Mouse (Mus musculus) hindbrain, postnatal 0 days (tissue): ENCODE data around the gene Gucy2e. TPM values are rescaled to one million over a fixed set of nuclear protein-coding genes. Genes with fewer than 3 reads are reported as not detected.

Experiments used
- ATAC-seq: fragments of 200-750 bp; cut with Nextera tagmentation; 2 replicates; pipeline ENCODE4 v1.8.0; 2017; ENCODE audit warnings: mild to moderate bottlenecking, moderate TSS enrichment, moderate library complexity
- DNase-seq: peaks from one replicate; pipeline ENCODE4 v3.0.0-alpha.2; 2015; ENCODE audit warnings: low spot score
- H3K27ac ChIP-seq: fragments of 300-500 bp; sonication (generic); 2 replicates; pipeline ENCODE4 v1.5.1; 2014; ENCODE audit warnings: mild to moderate bottlenecking
- H3K27me3 ChIP-seq: fragments of 300-500 bp; sonication (generic); 2 replicates; pipeline ENCODE4 v1.6.1; 2014; ENCODE audit warnings: low read length, mixed read lengths; ENCODE audit not compliant: insufficient read depth
- H3K36me3 ChIP-seq: fragments of 300-500 bp; sonication (generic); 2 replicates; pipeline ENCODE4 v1.6.1; 2014; ENCODE audit warnings: low read length, mixed read lengths; ENCODE audit not compliant: insufficient read depth
- H3K4me1 ChIP-seq: fragments of 300-500 bp; sonication (generic); 2 replicates; pipeline ENCODE4 v1.6.1; 2014; ENCODE audit warnings: antibody characterized with exemption, low read length, mixed read lengths; ENCODE audit not compliant: insufficient read depth
- H3K4me2 ChIP-seq: fragments of 300-500 bp; sonication (generic); 2 replicates; pipeline ENCODE4 v1.6.1; 2014; ENCODE audit warnings: low read depth, mild to moderate bottlenecking, low read length, moderate library complexity, mixed read lengths
- H3K4me3 ChIP-seq: fragments of 300-500 bp; sonication (generic); 2 replicates; pipeline ENCODE4 v1.5.1; 2014; ENCODE audit warnings: low read length
- H3K9ac ChIP-seq: fragments of 300-500 bp; sonication (generic); replicated peaks from 2 replicates; pipeline ENCODE4 v1.6.1; 2014; ENCODE audit warnings: mild to moderate bottlenecking, low read length, moderate library complexity, mixed read lengths
- H3K9me3 ChIP-seq: fragments of 300-500 bp; sonication (generic); 2 replicates; pipeline ENCODE4 v1.6.1; 2016; ENCODE audit warnings: low read length, mixed read lengths
- CTCF ChIP-seq: IDR thresholded peaks from 2 replicates; pipeline ENCODE4 v1.5.1; 2016; ENCODE audit warnings: antibody characterized with exemption, control low read depth, low read depth
- WGBS: fragments of 180-500 bp; shearing (Covaris S2); extraction: QIAGEN DNeasy Blood & Tissue Kit; methylation state at CpG from one replicate; pipeline ENCODE4 v1.1.7; 2014; 5-methylcytosine and 5-hydroxymethylcytosine counted together
- polyA plus RNA-seq: library from polyadenylated mRNA; unstranded; fragments of >200 nt; fragmentation: Nextera tagmentation; extraction: Ambion mirVana; gene quantifications from 2 replicates; pipeline ENCODE4 v1.2.1, GENCODE M21; 2015
- total RNA-seq: library from RNA; depleted of rRNA; stranded (reverse); fragments of >200 nt; gene quantifications from 2 replicates; pipeline ENCODE4 v1.2.3, GENCODE M21; 2014

The Gucy2e gene
- total and polyA plus RNA-seq, 2 experiments from 2014 or later: 0.61 to 0.73 TPM

DNA sequence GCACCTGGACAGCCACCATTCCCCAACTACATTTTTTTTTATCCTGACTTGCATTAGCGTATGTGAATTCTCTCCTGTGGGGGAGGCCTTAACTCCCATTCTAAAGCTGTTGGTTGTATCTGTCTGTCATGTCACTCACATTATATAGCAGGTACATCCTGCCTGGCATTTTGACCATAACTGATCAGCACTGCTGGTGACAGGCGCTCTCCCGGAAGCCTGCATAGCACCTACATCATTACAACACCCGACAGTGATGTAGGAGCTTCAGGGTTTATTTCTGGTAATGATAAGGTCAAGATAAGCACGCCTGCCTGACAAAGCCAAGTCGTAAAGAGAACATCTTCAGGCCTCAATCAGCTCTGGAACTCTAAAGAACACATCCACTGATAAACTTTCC, 36.6 kb downstream of the Gucy2e start:
- no peak for ATAC-seq
- Histone ChIP-seq H3K36me3 (no peaks in the 10 kb centered on the region), H3K27ac (no peak overlapping the region), H3K4me3 (no peak overlapping the region), H3K9me3 (no peaks in the 10 kb centered on the region), H3K9ac (no peak overlapping the region), H3K27me3 (no peaks in the 10 kb centered on the region), H3K4me1 (0 out of 2 replicates have a peak, but pooled peaks cover 4% of the 10 kb centered on the region), H3K4me2 (no peak overlapping the region)
- no peak for TF ChIP-seq CTCF
- DNase-seq: no peak
- WGBS: 87% methylated on average over 6 of the region's 6 CpGs

DNA sequence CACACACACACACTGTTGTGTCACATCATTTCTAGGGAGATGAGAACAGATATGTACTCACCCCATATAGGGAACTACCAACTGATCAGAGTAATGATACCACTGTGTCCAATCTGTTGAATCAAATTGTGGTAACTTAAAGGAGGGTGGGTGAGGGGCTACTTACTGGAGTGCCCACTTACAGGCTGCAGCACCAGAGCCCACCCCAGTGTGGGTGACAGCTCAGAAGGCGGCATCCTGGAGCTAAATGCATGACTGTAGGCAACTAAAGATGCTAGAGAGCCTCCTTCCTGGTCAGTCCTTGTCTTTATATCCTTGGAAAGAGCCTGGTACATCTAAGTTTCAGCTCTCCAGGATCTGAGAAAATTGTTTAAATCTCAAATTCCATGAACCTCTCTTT, 37.6 kb downstream of the Gucy2e start:
- H3K36me3 ChIP-seq: no peaks in the 10 kb centered on the region

DNA sequence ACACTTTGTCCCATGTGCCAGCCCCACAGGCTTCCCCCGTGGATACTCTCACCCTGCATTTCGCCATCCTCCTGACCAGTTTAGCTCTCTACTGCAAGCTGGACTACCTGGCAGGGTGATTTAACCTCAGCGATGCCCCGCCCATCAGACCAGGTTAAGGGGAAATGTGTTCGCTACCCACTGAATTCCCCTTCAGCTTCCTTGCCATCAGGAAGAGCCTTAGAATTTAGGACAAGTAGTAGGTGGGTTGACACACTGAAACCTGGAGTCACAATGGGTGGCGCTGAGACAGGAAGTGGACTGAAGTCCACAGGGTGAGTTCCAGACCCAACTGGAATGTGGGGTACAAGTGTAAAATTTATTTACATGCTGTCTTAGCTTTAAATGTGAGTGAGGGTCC, 39.1 kb downstream of the Gucy2e start, which contains the start of gene Alox8:
Gene Alox8, minus strand, starts transcription at position 101 of the 400 bp plus-strand sequence.
- DNase-seq: no peak
- ATAC-seq: no peak
- H3K4me3 ChIP-seq: peak within 1 kb of the TSS; percentile 28
- no peaks in the 10 kb centered on the region for H3K36me3 ChIP-seq
- no peak for TF ChIP-seq CTCF
- no peaks in the 10 kb centered on the region for H3K27me3 ChIP-seq
- H3K27ac ChIP-seq: no peak within 1 kb of the TSS
- peak within 1 kb of the TSS; percentile 56 for H3K4me2 ChIP-seq
- no peaks in the 10 kb centered on the region for H3K9me3 ChIP-seq
- WGBS: 31% methylated on average over 6 of the region's 6 CpGs
- peak within 1 kb of the TSS; percentile 25; the same call in 1 of the 2 replicates for H3K9ac ChIP-seq
- H3K4me1 ChIP-seq: 0 out of 2 replicates have a peak, but pooled peaks cover 4% of the 10 kb centered on the region

More for the DNA sequence above, 37.6 kb downstream of the Gucy2e start:
- Histone ChIP-seq H3K4me2 (no peak overlapping the region), H3K4me3 (no peak overlapping the region), H3K27ac (no peak overlapping the region), H3K4me1 (0 out of 2 replicates have a peak, but pooled peaks cover 4% of the 10 kb centered on the region), H3K9me3 (no peaks in the 10 kb centered on the region), H3K27me3 (no peaks in the 10 kb centered on the region), H3K9ac (no peak overlapping the region)
- ATAC-seq (no peak), DNase-seq (no peak)
- 88% methylated on average over 1 of the region's 1 CpGs for WGBS
- no peak for TF ChIP-seq CTCF

DNA sequence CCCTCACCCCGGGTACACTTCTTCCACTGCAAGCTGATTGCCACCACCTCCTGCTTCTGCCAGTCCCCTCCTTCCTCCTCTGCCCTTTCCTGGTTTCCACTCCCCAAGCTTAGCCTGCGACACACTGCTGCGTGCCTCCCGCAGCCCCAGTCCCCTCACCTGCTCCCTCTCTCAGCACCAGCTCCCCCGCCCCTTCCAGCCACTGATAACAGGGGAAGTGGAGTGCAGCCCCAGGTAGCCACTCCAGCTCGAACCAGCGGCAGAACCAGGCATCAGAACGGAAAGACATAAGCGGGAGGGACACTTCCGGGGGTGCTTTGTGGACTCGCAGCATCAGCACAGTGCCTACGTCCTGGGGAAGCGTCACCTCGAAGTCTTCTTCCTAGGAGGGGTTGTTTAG, 39.6 kb downstream of the Gucy2e start:
- 2% methylated on average over 14 of the region's 14 CpGs for WGBS
- no peak for TF ChIP-seq CTCF
- no peaks in the 10 kb centered on the region for H3K9me3 ChIP-seq
- H3K36me3 ChIP-seq: no peaks in the 10 kb centered on the region
- ATAC-seq (peak; percentile 35; the same call in 1 of the 2 replicates), DNase-seq (no peak)
- no peak overlapping the region for H3K27ac ChIP-seq
- H3K4me3 ChIP-seq: peak overlapping the region; percentile 28
- H3K4me1 ChIP-seq: 0 out of 2 replicates have a peak, but pooled peaks cover 4% of the 10 kb centered on the region
- peak overlapping the region; percentile 25; the same call in 1 of the 2 replicates for H3K9ac ChIP-seq
- H3K4me2 ChIP-seq: peak overlapping the region; percentile 56
- no peaks in the 10 kb centered on the region for H3K27me3 ChIP-seq

DNA sequence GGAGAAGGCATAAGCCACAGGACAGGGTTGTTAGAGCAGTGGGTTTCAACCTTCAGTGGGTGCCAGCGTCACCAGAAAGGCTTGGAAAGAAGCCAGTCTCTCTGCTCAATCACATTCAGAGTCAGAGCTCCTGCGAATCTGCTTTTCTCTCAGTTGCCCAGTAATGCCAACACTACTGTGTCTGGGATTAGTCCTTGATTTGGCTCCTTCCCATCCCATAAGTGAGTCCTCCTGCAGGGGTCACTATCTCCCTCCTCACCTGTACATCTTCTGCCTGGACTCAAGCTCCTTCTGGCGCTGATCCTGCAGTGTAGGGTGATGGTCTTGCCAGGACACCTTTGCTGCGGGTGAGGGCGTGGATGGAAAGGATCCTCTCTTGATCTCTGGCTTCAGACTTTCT, 40.1 kb downstream of the Gucy2e start:
- 7% methylated on average over 5 of the region's 5 CpGs for WGBS
- DNase-seq (peak; percentile 56), ATAC-seq (peak; percentile 47; the same call in 1 of the 2 replicates)
- no peaks in the 10 kb centered on the region for H3K9me3 ChIP-seq
- H3K4me3 ChIP-seq: peak overlapping the region; percentile 28
- 0 out of 2 replicates have a peak, but pooled peaks cover 4% of the 10 kb centered on the region for H3K4me1 ChIP-seq
- peak overlapping the region; percentile 25; the same call in 1 of the 2 replicates for H3K9ac ChIP-seq
- H3K36me3 ChIP-seq: no peaks in the 10 kb centered on the region
- no peak overlapping the region for H3K27ac ChIP-seq
- peak overlapping the region; percentile 56 for H3K4me2 ChIP-seq
- H3K27me3 ChIP-seq: no peaks in the 10 kb centered on the region
- peak; percentile 60 for TF ChIP-seq CTCF

DNA sequence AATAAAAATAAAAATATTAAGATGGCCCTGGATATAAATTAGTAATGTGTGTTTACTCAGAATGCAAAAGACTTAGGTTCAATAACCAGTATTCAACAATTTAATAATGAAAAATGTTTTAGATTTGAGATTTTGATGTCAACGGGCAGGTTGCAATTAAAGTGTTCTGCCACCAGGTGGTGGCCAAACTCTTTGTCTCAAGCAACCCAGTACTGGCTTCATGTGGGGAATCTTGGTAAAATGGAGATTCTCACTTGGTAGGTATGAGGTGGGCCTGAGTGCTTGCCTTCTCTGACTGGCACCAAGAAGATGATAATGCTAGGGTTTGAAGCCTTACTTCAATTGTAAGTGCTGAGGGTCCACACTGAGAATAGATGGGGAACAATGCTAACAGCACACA, 44.0 kb downstream of the Gucy2e start:
- Histone ChIP-seq H3K27me3 (no peaks in the 10 kb centered on the region), H3K9ac (no peak overlapping the region), H3K36me3 (no peaks in the 10 kb centered on the region), H3K4me2 (no peak overlapping the region), H3K27ac (no peak overlapping the region), H3K4me1 (0 out of 2 replicates have a peak, but pooled peaks cover 4% of the 10 kb centered on the region), H3K9me3 (no peaks in the 10 kb centered on the region), H3K4me3 (no peak overlapping the region)
- WGBS: 0% methylated on average over 1 of the region's 1 CpGs
- peak; percentile 88 for TF ChIP-seq CTCF
- ATAC-seq (peak; percentile 45; the same call in 1 of the 2 replicates), DNase-seq (peak; percentile 81)

DNA sequence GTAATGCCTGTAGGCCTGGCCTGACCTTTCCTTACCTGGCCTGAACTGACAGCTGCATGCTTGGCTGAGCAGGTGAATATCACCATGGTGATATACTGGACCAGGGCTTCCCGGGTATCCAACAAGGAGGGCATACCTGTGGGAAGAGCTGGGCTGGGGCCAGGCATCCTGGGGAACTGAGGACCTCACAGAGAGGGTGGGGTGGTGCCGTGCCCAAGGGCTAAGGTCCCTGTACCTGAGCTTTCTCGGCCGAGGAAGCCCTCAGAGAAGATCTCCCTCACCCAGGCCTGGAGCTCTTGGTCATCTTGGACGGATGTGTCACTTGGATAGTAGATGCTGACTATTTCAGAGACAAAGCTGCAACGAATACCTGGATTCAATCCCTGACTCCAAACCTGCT, 50.9 kb downstream of the Gucy2e start:
- Histone ChIP-seq H3K4me3 (no peak overlapping the region), H3K27ac (no peak overlapping the region), H3K4me2 (no peak overlapping the region), H3K36me3 (no peaks in the 10 kb centered on the region), H3K9me3 (no peaks in the 10 kb centered on the region), H3K9ac (no peak overlapping the region), H3K27me3 (no peaks in the 10 kb centered on the region), H3K4me1 (no peaks in the 10 kb centered on the region)
- DNase-seq (no peak), ATAC-seq (no peak)
- TF ChIP-seq CTCF: no peak
- 86% methylated on average over 6 of the region's 6 CpGs for WGBS
